Mouse (Mus musculus) stomach, embryonic 14.5 days (tissue): ENCODE data around the gene Tac2. TPM values are rescaled to one million over a fixed set of nuclear protein-coding genes. Genes with fewer than 3 reads are reported as not detected.

Experiments
- ATAC-seq: fragments of 200-750 bp; cut with Nextera tagmentation; 2 replicates; pipeline ENCODE4 v1.8.0; 2017; ENCODE audit warnings: low read depth, moderate TSS enrichment; ENCODE audit not compliant: insufficient number of reproducible peaks, insufficient read depth, low FRiP score
- H3K27ac ChIP-seq: fragments of 300-500 bp; sonication (generic); 2 replicates; pipeline ENCODE4 v1.5.1; 2014; ENCODE audit warnings: mild to moderate bottlenecking, low read length, moderate library complexity, mixed read lengths
- H3K27me3 ChIP-seq: fragments of 300-500 bp; sonication (generic); 2 replicates; pipeline ENCODE4 v1.6.1; 2014; ENCODE audit warnings: low read length, control low read depth, mixed read lengths; ENCODE audit not compliant: control insufficient read depth, insufficient read depth
- H3K36me3 ChIP-seq: fragments of 300-500 bp; sonication (generic); 2 replicates; pipeline ENCODE4 v1.6.1; 2014; ENCODE audit warnings: mild to moderate bottlenecking, control low read depth, low read length, moderate library complexity, mixed read lengths; ENCODE audit not compliant: control insufficient read depth, insufficient read depth
- H3K4me1 ChIP-seq: fragments of 300-500 bp; sonication (generic); 2 replicates; pipeline ENCODE4 v1.6.1; 2014; ENCODE audit warnings: low read length, control low read depth, mixed read lengths; ENCODE audit not compliant: control insufficient read depth, insufficient read depth
- H3K4me2 ChIP-seq: fragments of 300-500 bp; sonication (generic); replicated peaks from 2 replicates; pipeline ENCODE4 v1.6.1; 2014; ENCODE audit warnings: low read depth, low read length, control low read depth
- H3K4me3 ChIP-seq: fragments of 300-500 bp; sonication (generic); 2 replicates; pipeline ENCODE4 v1.5.1; 2014; ENCODE audit warnings: low read depth, low read length, control low read depth
- H3K9ac ChIP-seq: fragments of 300-500 bp; sonication (generic); replicated peaks from 2 replicates; pipeline ENCODE4 v1.6.1; 2014; ENCODE audit warnings: low read depth, mild to moderate bottlenecking, control low read depth, low read length, moderate library complexity, mixed read lengths
- H3K9me3 ChIP-seq: fragments of 300-500 bp; sonication (generic); 2 replicates; pipeline ENCODE4 v1.6.1; 2016; ENCODE audit warnings: low read depth, low read length, control low read depth; ENCODE audit not compliant: control insufficient read depth
- WGBS: fragments of 180-500 bp; shearing (Covaris S2); extraction: QIAGEN DNeasy Blood & Tissue Kit; methylation state at CpG from one replicate; pipeline ENCODE4 v1.1.7; 2014; 5-methylcytosine and 5-hydroxymethylcytosine counted together
- polyA plus RNA-seq: library from polyadenylated mRNA; unstranded; fragments of >200 nt; fragmentation: Nextera tagmentation; extraction: Ambion mirVana; gene quantifications from 2 replicates; pipeline ENCODE4 v1.2.1, GENCODE M21; 2014

The Tac2 gene
- polyA plus RNA-seq, 1 experiment from 2014 or later, result 1.6 TPM

- peak within 1 kb of the TSS; percentile 66 for H3K27ac ChIP-seq
- H3K9ac ChIP-seq, result peak within 1 kb of the TSS; percentile 97
- H3K36me3 ChIP-seq, result peaks cover 29% of the 10 kb centered on the region
- peak within 1 kb of the TSS; percentile 82 for H3K4me2 ChIP-seq
- H3K27me3 ChIP-seq, result no peaks in the 10 kb centered on the region
- peak within 1 kb of the TSS; percentile 86 for H3K4me3 ChIP-seq
- WGBS, result 2% methylated on average over 43 of the region's 61 CpGs
- no peaks in the 10 kb centered on the region for H3K9me3 ChIP-seq
- ATAC-seq, result peak; percentile 81
- H3K4me1 ChIP-seq, result peaks cover 8% of the 10 kb centered on the region; the same call in 1 of the 2 replicates
Measured at GRCm38 (mm10) chr10:127739083-127739660, 14.9 kb downstream of the Tac2 start, which contains the start of gene Zbtb39. Zbtb39 (plus strand) TSS chr10:127739538.

- H3K9ac ChIP-seq, result peak overlapping the region; percentile 97
- no peaks in the 10 kb centered on the region for H3K27me3 ChIP-seq
- peak overlapping the region; percentile 86 for H3K4me3 ChIP-seq
- ATAC-seq, result peak; percentile 15; the same call in 1 of the 2 replicates
- peak overlapping the region; percentile 66 for H3K27ac ChIP-seq
- H3K36me3 ChIP-seq, result peaks cover 34% of the 10 kb centered on the region
- H3K4me1 ChIP-seq, result peaks cover 8% of the 10 kb centered on the region; the same call in 1 of the 2 replicates
- H3K9me3 ChIP-seq, result no peaks in the 10 kb centered on the region
- H3K4me2 ChIP-seq, result peak overlapping the region; percentile 82
- under 1% methylated on average over 49 of the region's 55 CpGs for WGBS
Measured at GRCm38 (mm10) chr10:127739661-127740161, 15.4 kb downstream of the Tac2 start.

- Histone ChIP-seq H3K4me3 (no peak overlapping the region), H3K4me1 (peaks cover 18% of the 10 kb centered on the region), H3K9ac (no peak overlapping the region), H3K27me3 (no peaks in the 10 kb centered on the region), H3K36me3 (peaks cover 64% of the 10 kb centered on the region), H3K27ac (no peak overlapping the region), H3K9me3 (no peaks in the 10 kb centered on the region), H3K4me2 (no peak overlapping the region)
- 65% methylated on average over 5 of the region's 5 CpGs for WGBS
- ATAC-seq, result no peak
Measured at GRCm38 (mm10) chr10:127744661-127745060, 20.4 kb downstream of the Tac2 start.

- no peaks in the 10 kb centered on the region for H3K9me3 ChIP-seq
- H3K4me1 ChIP-seq, result peaks cover 10% of the 10 kb centered on the region; the same call in 1 of the 2 replicates
- H3K36me3 ChIP-seq, result peaks cover 64% of the 10 kb centered on the region
- no peak overlapping the region for H3K4me3 ChIP-seq
- no peak for ATAC-seq
- no peak overlapping the region for H3K4me2 ChIP-seq
- H3K27me3 ChIP-seq, result no peaks in the 10 kb centered on the region
- H3K27ac ChIP-seq, result no peak overlapping the region
- WGBS, result 63% methylated on average over 5 of the region's 5 CpGs
- H3K9ac ChIP-seq, result no peak overlapping the region
Measured at GRCm38 (mm10) chr10:127745886-127746285, 21.6 kb downstream of the Tac2 start.

GRCm38 (mm10) chr10:127747254-127747653, 23.0 kb downstream of the Tac2 start:
- Histone ChIP-seq H3K9me3 (no peaks in the 10 kb centered on the region), H3K4me2 (no peak overlapping the region), H3K27ac (no peak overlapping the region), H3K9ac (no peak overlapping the region), H3K4me3 (no peak overlapping the region), H3K4me1 (peaks cover 13% of the 10 kb centered on the region; the same call in 1 of the 2 replicates), H3K36me3 (peaks cover 54% of the 10 kb centered on the region), H3K27me3 (no peaks in the 10 kb centered on the region)
- 90% methylated on average over 8 of the region's 8 CpGs for WGBS
- no peak for ATAC-seq

DNA sequence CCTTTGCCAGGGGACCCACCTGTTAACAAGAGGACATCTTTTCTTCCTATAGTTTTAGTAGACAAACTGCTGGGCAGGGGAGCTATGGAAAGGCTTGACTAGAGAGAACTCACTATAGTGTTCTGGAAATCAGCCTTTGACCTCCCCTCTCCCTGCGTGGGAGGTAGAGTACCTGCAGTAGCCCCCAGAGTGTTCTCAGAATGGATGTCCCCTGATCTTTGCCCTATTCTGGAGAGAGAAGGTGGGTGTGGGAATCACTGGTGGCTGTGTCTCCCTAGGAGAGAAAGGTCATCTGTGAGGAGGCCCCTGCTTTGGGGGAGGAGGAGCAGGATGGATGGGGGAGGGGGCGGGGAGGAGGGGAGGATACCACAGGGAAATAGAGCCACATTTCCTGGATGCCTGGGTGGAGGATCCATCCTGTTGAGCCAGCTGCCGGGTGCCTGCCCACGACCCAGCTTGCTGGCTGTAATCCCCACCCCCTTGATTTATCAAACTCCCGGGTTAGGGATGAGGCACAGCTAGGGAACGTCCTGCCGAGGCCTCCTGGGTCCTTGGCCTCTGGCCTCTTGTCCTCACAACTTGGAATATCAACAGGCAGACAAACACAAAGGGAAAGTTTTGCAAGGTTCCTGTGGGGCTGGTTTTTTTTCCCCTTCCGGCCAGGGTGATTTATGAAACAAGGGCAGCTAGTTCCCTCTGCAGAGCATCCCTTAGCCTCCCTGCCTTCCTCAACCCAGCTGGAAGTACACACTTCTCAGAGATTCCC, 24.8 kb downstream of the Tac2 start:
- Histone ChIP-seq H3K4me2 (peak overlapping the region; percentile 25; the same call in 1 of the 2 replicates), H3K4me1 (peaks cover 13% of the 10 kb centered on the region; the same call in 1 of the 2 replicates), H3K36me3 (peaks cover 36% of the 10 kb centered on the region), H3K4me3 (no peak overlapping the region), H3K9ac (no peak overlapping the region), H3K27ac (no peak overlapping the region), H3K27me3 (no peaks in the 10 kb centered on the region), H3K9me3 (no peaks in the 10 kb centered on the region)
- WGBS, result 7% methylated on average over 8 of the region's 8 CpGs
- ATAC-seq, result no peak

DNA sequence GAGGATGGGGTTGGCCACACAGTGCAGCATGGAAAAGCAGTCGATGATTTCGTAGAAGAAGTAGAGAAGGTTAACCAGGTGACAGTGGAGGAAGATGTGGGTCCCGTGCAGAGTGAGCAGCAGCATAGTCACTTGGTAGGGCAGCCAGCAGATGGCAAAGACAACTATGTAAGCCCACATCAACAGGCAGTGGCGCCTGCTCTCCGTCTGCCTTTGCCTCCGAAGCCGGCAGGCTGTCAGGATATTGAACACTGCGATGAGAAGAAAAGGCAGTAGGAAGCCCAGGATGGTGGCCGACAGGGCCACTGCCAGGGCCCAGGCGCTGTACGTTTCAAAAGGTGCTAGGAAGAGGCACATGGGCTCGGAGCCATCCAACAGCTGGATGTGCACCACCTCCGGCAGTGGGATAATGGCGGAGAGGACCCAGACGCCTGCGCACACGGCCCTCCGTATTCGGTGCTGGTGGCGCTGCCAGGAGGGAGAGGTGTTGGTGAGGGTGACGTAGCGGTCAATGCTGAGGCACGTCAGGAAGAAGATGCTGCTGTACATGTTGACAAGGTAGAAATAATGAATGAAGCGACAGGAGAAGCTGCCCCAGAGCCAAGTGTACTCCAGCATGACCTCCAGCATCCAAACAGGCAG, 26.0 kb downstream of the Tac2 start:
- peaks cover 25% of the 10 kb centered on the region for H3K36me3 ChIP-seq
- peaks cover 13% of the 10 kb centered on the region; the same call in 1 of the 2 replicates for H3K4me1 ChIP-seq
- peak overlapping the region; percentile 25 for H3K4me2 ChIP-seq
- H3K4me3 ChIP-seq, result 0 out of 2 replicates have a peak overlapping the region, but pooled peaks have one; percentile 6
- H3K9ac ChIP-seq, result no peak overlapping the region
- no peaks in the 10 kb centered on the region for H3K9me3 ChIP-seq
- H3K27ac ChIP-seq, result no peak overlapping the region
- WGBS, result 48% methylated on average over 24 of the region's 24 CpGs
- H3K27me3 ChIP-seq, result no peaks in the 10 kb centered on the region
- ATAC-seq, result no peak

DNA sequence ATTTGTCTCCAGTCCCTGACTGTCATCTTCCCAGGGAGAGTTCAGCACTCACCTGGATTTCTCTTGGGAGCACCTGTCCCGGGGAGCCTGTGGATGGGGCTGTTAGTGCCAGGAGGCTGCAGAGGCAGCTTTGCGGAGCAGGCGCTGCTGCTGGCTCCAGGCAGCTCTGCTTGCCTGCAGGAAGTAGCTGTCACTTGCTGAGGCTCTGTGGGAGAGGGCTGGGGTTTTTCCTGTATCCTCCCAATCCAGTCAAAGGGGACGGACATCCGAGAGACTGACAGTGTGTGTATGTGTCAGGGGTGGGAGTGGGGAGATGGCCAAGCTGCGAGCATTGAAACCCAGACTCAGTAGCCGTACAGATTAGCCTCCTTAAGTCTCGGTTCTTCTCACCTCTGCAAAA, 27.3 kb downstream of the Tac2 start, which contains the start of gene Gpr182:
Gpr182 (minus strand) TSS at position 185 of the 400 bp plus-strand sequence.
- Histone ChIP-seq H3K27me3 (no peaks in the 10 kb centered on the region), H3K27ac (no peak within 1 kb of the TSS), H3K9me3 (no peaks in the 10 kb centered on the region), H3K36me3 (peaks cover 15% of the 10 kb centered on the region), H3K4me3 (no peak within 1 kb of the TSS), H3K4me1 (peaks cover 18% of the 10 kb centered on the region; the same call in 1 of the 2 replicates), H3K4me2 (peak within 1 kb of the TSS; percentile 25; the same call in 1 of the 2 replicates), H3K9ac (no peak within 1 kb of the TSS)
- no peak for ATAC-seq
- WGBS, result 37% methylated on average over 8 of the region's 8 CpGs
